Mouse (Mus musculus) intestine, embryonic 14.5 days (tissue): ENCODE measurements around the gene Asb16. TPM values are rescaled to one million over a fixed set of nuclear protein-coding genes. Genes with fewer than 3 reads are reported as not detected.

Experiments
- ATAC-seq: fragments of 200-750 bp; cut with Nextera tagmentation; replicated peaks from 2 replicates; pipeline ENCODE4 v1.8.0; 2017; ENCODE audit warnings: low read depth, moderate number of reproducible peaks, moderate TSS enrichment, moderate library complexity; ENCODE audit not compliant: low FRiP score, low TSS enrichment
- DNase-seq: peaks from one replicate; pipeline ENCODE4 v3.0.0-alpha.2; 2018; ENCODE audit warnings: low spot score
- H3K27ac ChIP-seq: fragments of 300-500 bp; sonication (generic); 2 replicates; pipeline ENCODE4 v1.5.1; 2014; ENCODE audit warnings: low read depth, mild to moderate bottlenecking, control low read depth
- H3K27me3 ChIP-seq: fragments of 300-500 bp; sonication (generic); replicated peaks from 2 replicates; pipeline ENCODE4 v1.6.1; 2014; ENCODE audit warnings: low read length, control low read depth; ENCODE audit not compliant: control insufficient read depth, insufficient read depth
- H3K36me3 ChIP-seq: fragments of 300-500 bp; sonication (generic); 2 replicates; pipeline ENCODE4 v1.6.1; 2014; ENCODE audit warnings: low read length, control low read depth; ENCODE audit not compliant: control insufficient read depth, insufficient read depth
- H3K4me1 ChIP-seq: fragments of 300-500 bp; sonication (generic); replicated peaks from 2 replicates; pipeline ENCODE4 v1.6.1; 2014; ENCODE audit warnings: low read length, control low read depth, mixed read lengths; ENCODE audit not compliant: control insufficient read depth, insufficient read depth
- H3K4me2 ChIP-seq: fragments of 300-500 bp; sonication (generic); 2 replicates; pipeline ENCODE4 v1.6.1; 2014; ENCODE audit warnings: low read length
- H3K4me3 ChIP-seq: fragments of 300-500 bp; sonication (generic); 2 replicates; pipeline ENCODE4 v1.5.1; 2014; ENCODE audit warnings: low read depth, low read length, control low read depth, mixed read lengths
- H3K9ac ChIP-seq: fragments of 300-500 bp; sonication (generic); 2 replicates; pipeline ENCODE4 v1.6.1; 2014; ENCODE audit warnings: mild to moderate bottlenecking, low read length
- H3K9me3 ChIP-seq: fragments of 300-500 bp; sonication (generic); 2 replicates; pipeline ENCODE4 v1.6.1; 2016; ENCODE audit warnings: low read length, control low read depth; ENCODE audit not compliant: control insufficient read depth
- WGBS: fragments of 180-500 bp; shearing (Covaris S2); extraction: QIAGEN DNeasy Blood & Tissue Kit; methylation state at CpG from one replicate; pipeline ENCODE4 v1.1.7; 2014; 5-methylcytosine and 5-hydroxymethylcytosine counted together
- polyA plus RNA-seq: library from polyadenylated mRNA; unstranded; fragments of >200 nt; fragmentation: Nextera tagmentation; extraction: Ambion mirVana; gene quantifications from 2 replicates; pipeline ENCODE4 v1.2.1, GENCODE M21; 2014

The Asb16 gene
- polyA plus RNA-seq, 1 experiment from 2014 or later: 0.16 TPM

DNA sequence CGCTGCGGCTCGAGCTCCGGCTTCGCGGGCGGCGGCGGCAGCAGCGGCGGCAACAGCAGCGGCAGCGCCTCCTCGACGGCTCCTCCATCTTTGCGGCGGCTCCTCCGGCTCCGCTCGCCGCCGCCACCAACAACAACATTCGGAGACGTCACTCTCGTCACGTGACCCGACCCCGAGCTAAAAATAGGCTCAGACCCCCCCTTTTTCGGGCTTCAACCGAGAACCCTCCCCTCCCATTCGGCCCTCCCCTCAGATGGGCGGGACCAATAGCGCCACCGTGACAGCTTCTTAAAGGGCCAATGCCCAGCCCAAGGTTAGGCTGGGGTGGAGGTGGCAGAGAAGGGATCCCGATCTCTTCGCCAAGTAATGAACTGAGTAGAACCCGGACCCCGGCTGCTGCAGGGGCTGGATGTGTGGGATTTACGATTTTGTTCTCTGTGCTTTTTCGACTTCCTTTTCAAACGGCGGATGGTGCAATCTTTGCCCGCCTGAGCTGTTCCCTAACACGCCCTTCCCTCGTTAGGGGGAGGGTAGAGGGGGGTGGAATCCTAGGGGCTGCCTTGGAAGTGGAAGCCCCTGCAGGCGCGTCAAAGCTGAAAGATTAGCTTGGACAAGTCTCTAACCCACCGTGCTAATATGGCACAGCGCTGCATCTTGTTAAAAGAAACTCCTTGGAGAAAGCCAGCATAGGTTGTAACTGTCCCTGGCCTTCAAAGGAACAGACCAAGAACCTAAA is 38.4 kb upstream of the Asb16 start, which contains the start of gene Hdac5:
Gene Hdac5, minus strand, starts transcription at position 161 of the 736 bp plus-strand sequence.
- DNase-seq (peak; percentile 98), ATAC-seq (peak; percentile 79)
- Histone ChIP-seq H3K4me3 (peak within 1 kb of the TSS; percentile 84), H3K9ac (peak within 1 kb of the TSS; percentile 81), H3K4me1 (peaks cover 39% of the 10 kb centered on the region), H3K36me3 (no peaks in the 10 kb centered on the region), H3K9me3 (no peaks in the 10 kb centered on the region), H3K27ac (peak within 1 kb of the TSS; percentile 86), H3K27me3 (no peaks in the 10 kb centered on the region), H3K4me2 (peak within 1 kb of the TSS; percentile 79)
- under 1% methylated on average over 47 of the region's 49 CpGs for WGBS

DNA sequence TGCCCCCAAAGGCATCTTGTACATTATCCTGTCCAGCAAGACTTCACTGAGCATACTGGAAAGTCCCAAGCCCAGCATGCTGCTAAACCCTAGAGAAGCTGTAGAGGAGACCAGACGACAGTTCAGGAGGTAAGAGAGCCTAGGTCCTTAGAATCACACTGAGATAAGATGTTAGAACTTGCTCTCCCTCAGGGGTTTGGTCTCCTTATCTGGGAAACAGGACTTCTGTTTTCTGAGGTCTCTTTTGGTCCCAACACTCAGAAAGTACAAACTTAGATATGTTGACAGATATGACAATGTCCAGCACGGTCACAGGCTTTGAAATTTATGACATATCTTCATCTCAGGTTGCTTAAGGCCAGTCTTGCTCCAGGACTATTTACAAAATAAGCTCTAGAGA is 32.5 kb upstream of the Asb16 start:
- Histone ChIP-seq H3K4me2 (no peak overlapping the region), H3K9ac (no peak overlapping the region), H3K36me3 (no peaks in the 10 kb centered on the region), H3K27me3 (no peaks in the 10 kb centered on the region), H3K4me3 (no peak overlapping the region), H3K9me3 (no peaks in the 10 kb centered on the region), H3K27ac (no peak overlapping the region), H3K4me1 (no peaks in the 10 kb centered on the region; the same call in 1 of the 2 replicates)
- DNase-seq (no peak), ATAC-seq (no peak)
- 58% methylated on average over 2 of the region's 2 CpGs for WGBS

GRCm38 (mm10) chr11:102240636-102241035 is 27.9 kb upstream of the Asb16 start:
- ATAC-seq (no peak), DNase-seq (no peak)
- Histone ChIP-seq H3K27me3 (no peaks in the 10 kb centered on the region), H3K4me1 (peaks cover 12% of the 10 kb centered on the region), H3K27ac (no peak overlapping the region), H3K9ac (no peak overlapping the region), H3K4me3 (no peak overlapping the region), H3K9me3 (0 out of 2 replicates have a peak, but pooled peaks cover 2% of the 10 kb centered on the region), H3K36me3 (no peaks in the 10 kb centered on the region), H3K4me2 (no peak overlapping the region)
- WGBS: 81% methylated on average over 6 of the region's 6 CpGs

DNA sequence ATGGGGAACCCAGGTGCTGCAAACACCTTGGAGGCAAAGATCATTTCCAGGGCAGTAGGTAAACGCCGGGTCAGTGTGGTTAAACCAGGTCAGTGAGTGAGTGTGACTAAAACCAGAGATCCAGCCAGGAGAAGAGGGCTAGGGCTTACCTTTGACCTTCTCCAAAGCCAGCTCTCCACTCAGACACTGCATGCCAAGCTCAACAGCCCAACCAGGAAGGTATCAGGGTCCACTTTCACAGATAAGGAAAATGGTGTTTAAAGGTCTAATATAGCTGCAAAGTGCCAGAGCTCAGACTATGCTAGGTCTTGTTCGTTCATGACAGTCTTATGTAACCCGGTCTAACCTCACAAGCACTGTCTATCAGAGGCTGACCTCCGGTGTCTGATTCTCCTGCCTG is 27.3 kb upstream of the Asb16 start:
- H3K4me1 ChIP-seq: peaks cover 16% of the 10 kb centered on the region
- DNase-seq (no peak), ATAC-seq (no peak)
- no peaks in the 10 kb centered on the region for H3K36me3 ChIP-seq
- no peak overlapping the region for H3K9ac ChIP-seq
- no peak overlapping the region for H3K27ac ChIP-seq
- 0 out of 2 replicates have a peak, but pooled peaks cover 2% of the 10 kb centered on the region for H3K9me3 ChIP-seq
- H3K4me2 ChIP-seq: no peak overlapping the region
- WGBS: 73% methylated on average over 5 of the region's 5 CpGs
- H3K4me3 ChIP-seq: no peak overlapping the region
- H3K27me3 ChIP-seq: no peaks in the 10 kb centered on the region

- 54% methylated on average over 5 of the region's 5 CpGs for WGBS
Observed at GRCm38 (mm10) chr11:102241874-102242273, 26.7 kb upstream of the Asb16 start.

GRCm38 (mm10) chr11:102244926-102245449 is 23.6 kb upstream of the Asb16 start:
- WGBS: under 1% methylated on average over 32 of the region's 32 CpGs
- H3K9me3 ChIP-seq: 0 out of 2 replicates have a peak, but pooled peaks cover 2% of the 10 kb centered on the region
- H3K27me3 ChIP-seq: no peaks in the 10 kb centered on the region
- H3K4me3 ChIP-seq: peak overlapping the region; percentile 32
- H3K36me3 ChIP-seq: no peaks in the 10 kb centered on the region
- H3K9ac ChIP-seq: peak overlapping the region; percentile 37
- H3K4me2 ChIP-seq: peak overlapping the region; percentile 51
- DNase-seq (peak; percentile 85), ATAC-seq (peak; percentile 67)
- H3K27ac ChIP-seq: peak overlapping the region; percentile 72
- peaks cover 27% of the 10 kb centered on the region for H3K4me1 ChIP-seq

More at GRCm38 (mm10) chr11:102241874-102242273, 26.7 kb upstream of the Asb16 start:
- ATAC-seq: no peak
- Histone ChIP-seq H3K27ac (no peak overlapping the region), H3K9me3 (0 out of 2 replicates have a peak, but pooled peaks cover 2% of the 10 kb centered on the region), H3K4me1 (peaks cover 16% of the 10 kb centered on the region), H3K36me3 (no peaks in the 10 kb centered on the region), H3K4me2 (no peak overlapping the region), H3K9ac (no peak overlapping the region), H3K27me3 (no peaks in the 10 kb centered on the region), H3K4me3 (no peak overlapping the region)
- DNase-seq: no peak

DNA sequence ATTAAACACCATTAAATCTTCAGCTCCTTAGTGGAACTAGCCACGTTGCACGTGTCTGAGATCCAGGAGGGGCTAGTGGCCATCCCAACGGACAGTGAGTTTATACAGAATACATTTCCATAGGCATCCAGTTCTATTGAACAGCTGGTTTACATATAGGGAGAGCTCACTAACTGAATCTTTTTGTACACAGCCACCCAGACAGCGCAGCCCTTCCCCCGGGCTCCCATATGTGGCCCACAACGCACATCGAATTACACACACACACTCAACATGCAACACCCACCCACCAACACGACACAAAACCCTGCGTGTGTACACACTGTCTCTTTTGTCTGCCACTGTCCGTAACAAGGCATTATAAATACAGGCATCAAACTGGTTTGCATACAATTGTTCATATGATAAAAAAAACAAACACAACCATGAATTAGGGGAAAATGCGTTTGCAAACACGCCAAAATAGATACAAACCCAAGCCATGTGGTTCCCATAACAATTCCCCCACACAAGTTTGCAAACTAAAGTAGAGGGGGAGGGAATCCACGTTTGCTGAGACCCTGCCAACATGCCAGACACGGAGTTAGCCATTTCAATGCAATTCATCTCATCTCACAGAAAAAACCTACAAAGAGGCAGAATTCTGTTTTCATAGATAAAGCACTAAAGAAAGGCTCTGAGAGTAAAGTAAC is 22.8 kb upstream of the Asb16 start:
- Histone ChIP-seq H3K36me3 (no peaks in the 10 kb centered on the region), H3K4me3 (peak overlapping the region; percentile 32; the same call in 1 of the 2 replicates), H3K9ac (peak overlapping the region; percentile 7; the same call in 1 of the 2 replicates), H3K4me2 (peak overlapping the region; percentile 51), H3K27me3 (no peaks in the 10 kb centered on the region), H3K27ac (peak overlapping the region; percentile 72), H3K9me3 (0 out of 2 replicates have a peak, but pooled peaks cover 2% of the 10 kb centered on the region), H3K4me1 (peaks cover 27% of the 10 kb centered on the region)
- 30% methylated on average over 14 of the region's 14 CpGs for WGBS
- ATAC-seq (no peak; the same call in 1 of the 2 replicates), DNase-seq (no peak)

- Histone ChIP-seq H3K9ac (0 out of 2 replicates have a peak overlapping the region, but pooled peaks have one; percentile 7), H3K4me3 (no peak overlapping the region), H3K27ac (peak overlapping the region; percentile 72), H3K36me3 (peaks cover under 1% of the 10 kb centered on the region; the same call in 1 of the 2 replicates), H3K4me2 (peak overlapping the region; percentile 51; the same call in 1 of the 2 replicates), H3K27me3 (no peaks in the 10 kb centered on the region), H3K9me3 (0 out of 2 replicates have a peak, but pooled peaks cover 2% of the 10 kb centered on the region), H3K4me1 (peaks cover 27% of the 10 kb centered on the region)
- no peak for DNase-seq
- WGBS: 76% methylated on average over 6 of the region's 6 CpGs
- no peak for ATAC-seq
Observed at GRCm38 (mm10) chr11:102246273-102246635, 22.3 kb upstream of the Asb16 start.
